Mouse (Mus musculus): ENCODE data around the gene A630023A22Rik. TPM values are rescaled to one million over a fixed set of nuclear protein-coding genes. Genes with fewer than 3 reads are reported as not detected.

A630023A22Rik gene
- polyA plus RNA-seq, 1 experiment from 2014 or later: not detected

- no peak for ATAC-seq (ENCODE audit: insufficient number of reproducible peaks, insufficient read depth, low FRiP score, low TSS enrichment, low read depth)
- H3K4me1 ChIP-seq (replicated peaks): no peaks in the 10 kb centered on the region
- no peak overlapping the region for H3K4me3 ChIP-seq (replicated peaks)
- 72% methylated on average over 7 of the region's 7 CpGs for WGBS
- no peak overlapping the region for H3K27ac ChIP-seq
- no peak overlapping the region for H3K9ac ChIP-seq (replicated peaks)
- no peaks in the 10 kb centered on the region for H3K27me3 ChIP-seq
- no peak overlapping the region for H3K4me2 ChIP-seq
- H3K9me3 ChIP-seq: no peaks in the 10 kb centered on the region
- no peaks in the 10 kb centered on the region for H3K36me3 ChIP-seq
Observed at GRCm38 (mm10) chr14:34119046-34119723, 16.6 kb upstream of the A630023A22Rik start.

- Histone ChIP-seq H3K4me3 (replicated peaks) (no peak overlapping the region), H3K27me3 (no peaks in the 10 kb centered on the region), H3K27ac (no peak overlapping the region), H3K9me3 (no peaks in the 10 kb centered on the region), H3K4me1 (replicated peaks) (no peaks in the 10 kb centered on the region), H3K4me2 (no peak overlapping the region), H3K9ac (replicated peaks) (no peak overlapping the region), H3K36me3 (no peaks in the 10 kb centered on the region)
- ATAC-seq (ENCODE audit: insufficient number of reproducible peaks, insufficient read depth, low FRiP score, low TSS enrichment, low read depth): no peak
- WGBS: 82% methylated on average over 4 of the region's 4 CpGs
Observed at GRCm38 (mm10) chr14:34114311-34114710, 11.8 kb upstream of the A630023A22Rik start.

GRCm38 (mm10) chr14:34107594-34107993 is 5.0 kb upstream of the A630023A22Rik start:
- no peak overlapping the region for H3K4me3 ChIP-seq (replicated peaks)
- no peak overlapping the region for H3K9ac ChIP-seq (replicated peaks)
- no peaks in the 10 kb centered on the region for H3K36me3 ChIP-seq
- no peaks in the 10 kb centered on the region for H3K9me3 ChIP-seq
- WGBS: 86% methylated on average over 4 of the region's 4 CpGs
- ATAC-seq (ENCODE audit: insufficient number of reproducible peaks, insufficient read depth, low FRiP score, low TSS enrichment, low read depth): no peak
- peaks cover 2% of the 10 kb centered on the region; the same call in 1 of the 2 replicates for H3K4me1 ChIP-seq (replicated peaks)
- no peaks in the 10 kb centered on the region for H3K27me3 ChIP-seq
- H3K4me2 ChIP-seq: no peak overlapping the region
- no peak overlapping the region for H3K27ac ChIP-seq

GRCm38 (mm10) chr14:34106389-34107062 is 4.0 kb upstream of the A630023A22Rik start:
- Histone ChIP-seq H3K36me3 (no peaks in the 10 kb centered on the region), H3K4me3 (replicated peaks) (no peak overlapping the region), H3K4me2 (no peak overlapping the region), H3K9me3 (no peaks in the 10 kb centered on the region), H3K27ac (no peak overlapping the region), H3K27me3 (no peaks in the 10 kb centered on the region), H3K9ac (replicated peaks) (no peak overlapping the region), H3K4me1 (replicated peaks) (peaks cover 5% of the 10 kb centered on the region; the same call in 1 of the 2 replicates)
- ATAC-seq (ENCODE audit: insufficient number of reproducible peaks, insufficient read depth, low FRiP score, low TSS enrichment, low read depth): peak; percentile 37; the same call in 1 of the 2 replicates
- 57% methylated on average over 12 of the region's 12 CpGs for WGBS

GRCm38 (mm10) chr14:34104892-34105291 is 2.3 kb upstream of the A630023A22Rik start:
- no peak for ATAC-seq (ENCODE audit: insufficient number of reproducible peaks, insufficient read depth, low FRiP score, low TSS enrichment, low read depth)

GRCm38 (mm10) chr14:34103855-34104254 is 1.3 kb upstream of the A630023A22Rik start:
- Histone ChIP-seq H3K4me3 (replicated peaks) (no peak overlapping the region), H3K9me3 (no peaks in the 10 kb centered on the region), H3K4me2 (no peak overlapping the region), H3K27me3 (no peaks in the 10 kb centered on the region), H3K9ac (replicated peaks) (no peak overlapping the region), H3K36me3 (no peaks in the 10 kb centered on the region), H3K27ac (no peak overlapping the region), H3K4me1 (replicated peaks) (peaks cover 5% of the 10 kb centered on the region; the same call in 1 of the 2 replicates)
- ATAC-seq (ENCODE audit: insufficient number of reproducible peaks, insufficient read depth, low FRiP score, low TSS enrichment, low read depth): no peak
- WGBS: 72% methylated on average over 3 of the region's 3 CpGs

More at GRCm38 (mm10) chr14:34104892-34105291, 2.3 kb upstream of the A630023A22Rik start:
- H3K4me3 ChIP-seq (replicated peaks): no peak overlapping the region
- WGBS: 24% methylated on average over 8 of the region's 8 CpGs
- no peak overlapping the region for H3K27ac ChIP-seq
- H3K9me3 ChIP-seq: no peaks in the 10 kb centered on the region
- no peak overlapping the region for H3K9ac ChIP-seq (replicated peaks)
- H3K27me3 ChIP-seq: no peaks in the 10 kb centered on the region
- no peaks in the 10 kb centered on the region for H3K36me3 ChIP-seq
- no peak overlapping the region for H3K4me2 ChIP-seq
- H3K4me1 ChIP-seq (replicated peaks): peaks cover 5% of the 10 kb centered on the region; the same call in 1 of the 2 replicates

- WGBS: 80% methylated on average over 5 of the region's 5 CpGs
- H3K27ac ChIP-seq: no peak overlapping the region
- no peak for ATAC-seq (ENCODE audit: insufficient number of reproducible peaks, insufficient read depth, low FRiP score, low TSS enrichment, low read depth)
Observed at GRCm38 (mm10) chr14:34096161-34096560, 6.4 kb downstream of the A630023A22Rik start.

GRCm38 (mm10) chr14:34092856-34093255 is 9.7 kb downstream of the A630023A22Rik start:
- ATAC-seq (ENCODE audit: insufficient number of reproducible peaks, insufficient read depth, low FRiP score, low TSS enrichment, low read depth): no peak

More at GRCm38 (mm10) chr14:34096161-34096560, 6.4 kb downstream of the A630023A22Rik start:
- H3K9ac ChIP-seq (replicated peaks): no peak overlapping the region
- H3K27me3 ChIP-seq: no peaks in the 10 kb centered on the region
- no peak overlapping the region for H3K4me2 ChIP-seq
- no peaks in the 10 kb centered on the region for H3K4me1 ChIP-seq (replicated peaks)
- no peaks in the 10 kb centered on the region for H3K9me3 ChIP-seq
- no peak overlapping the region for H3K4me3 ChIP-seq (replicated peaks)
- H3K36me3 ChIP-seq: no peaks in the 10 kb centered on the region

GRCm38 (mm10) chr14:34091475-34091874 is 11.1 kb downstream of the A630023A22Rik start:
- Histone ChIP-seq H3K4me2 (no peak overlapping the region), H3K36me3 (no peaks in the 10 kb centered on the region), H3K9me3 (no peaks in the 10 kb centered on the region), H3K9ac (replicated peaks) (no peak overlapping the region), H3K27me3 (peaks cover 9% of the 10 kb centered on the region; the same call in 1 of the 2 replicates), H3K4me1 (replicated peaks) (no peaks in the 10 kb centered on the region), H3K4me3 (replicated peaks) (no peak overlapping the region), H3K27ac (no peak overlapping the region)
- WGBS: 84% methylated on average over 5 of the region's 5 CpGs
- ATAC-seq (ENCODE audit: insufficient number of reproducible peaks, insufficient read depth, low FRiP score, low TSS enrichment, low read depth): no peak

More at GRCm38 (mm10) chr14:34092856-34093255, 9.7 kb downstream of the A630023A22Rik start:
- H3K36me3 ChIP-seq: no peaks in the 10 kb centered on the region
- 73% methylated on average over 1 of the region's 1 CpGs for WGBS
- H3K27ac ChIP-seq: no peak overlapping the region
- no peaks in the 10 kb centered on the region for H3K27me3 ChIP-seq
- no peaks in the 10 kb centered on the region for H3K9me3 ChIP-seq
- no peaks in the 10 kb centered on the region for H3K4me1 ChIP-seq (replicated peaks)
- H3K9ac ChIP-seq (replicated peaks): no peak overlapping the region
- no peak overlapping the region for H3K4me2 ChIP-seq
- no peak overlapping the region for H3K4me3 ChIP-seq (replicated peaks)

GRCm38 (mm10) chr14:34089796-34090195 is 12.8 kb downstream of the A630023A22Rik start:
- Histone ChIP-seq H3K4me1 (replicated peaks) (no peaks in the 10 kb centered on the region), H3K9me3 (no peaks in the 10 kb centered on the region), H3K4me3 (replicated peaks) (no peak overlapping the region), H3K27me3 (peaks cover 9% of the 10 kb centered on the region; the same call in 1 of the 2 replicates), H3K36me3 (no peaks in the 10 kb centered on the region), H3K9ac (replicated peaks) (no peak overlapping the region), H3K4me2 (no peak overlapping the region), H3K27ac (no peak overlapping the region)
- no peak for ATAC-seq (ENCODE audit: insufficient number of reproducible peaks, insufficient read depth, low FRiP score, low TSS enrichment, low read depth)
- WGBS: 81% methylated on average over 8 of the region's 8 CpGs

GRCm38 (mm10) chr14:34087856-34088398 is 14.6 kb downstream of the A630023A22Rik start:
- H3K27ac ChIP-seq: no peak overlapping the region
- no peak for ATAC-seq (ENCODE audit: insufficient number of reproducible peaks, insufficient read depth, low FRiP score, low TSS enrichment, low read depth)
- no peaks in the 10 kb centered on the region for H3K4me1 ChIP-seq (replicated peaks)
- no peak overlapping the region for H3K4me2 ChIP-seq
- 84% methylated on average over 2 of the region's 2 CpGs for WGBS
- H3K9me3 ChIP-seq: no peaks in the 10 kb centered on the region
- H3K36me3 ChIP-seq: no peaks in the 10 kb centered on the region
- peaks cover 9% of the 10 kb centered on the region; the same call in 1 of the 2 replicates for H3K27me3 ChIP-seq
- no peak overlapping the region for H3K4me3 ChIP-seq (replicated peaks)
- H3K9ac ChIP-seq (replicated peaks): no peak overlapping the region

Measured in limb, embryonic 12.5 days (tissue).